Mouse (Mus musculus): Measurements from ENCODE around the gene Tmem179.

GRCm38 (mm10) chr12:112507264-112507663 lies 9.3 kb downstream of the Tmem179 start:
- TF ChIP-seq GATA1 (IDR thresholded peaks at IDR 0.05; ENCODE audit: borderline replicate concordance, low read length) (no peak), FLI1 (IDR thresholded peaks at IDR 0.05; ENCODE audit: low read length) (no peak)
